In genomic region chr8:84773833-84774232, GRCm38 (mm10) we compare ENCODE assay signal across 8 mouse cellular contexts. TPM values are rescaled to one million over a fixed set of nuclear protein-coding genes. Genes with fewer than 3 reads are reported as not detected.
DNase-seq lines count a peak whose midpoint lies in the region; ATAC-seq lines count a peak whose summit lies in the region.

No protein-coding gene starts in this region.

- peaks cover 26% of the 10 kb centered on the region for H3K36me3 ChIP-seq in embryonic facial prominence, embryonic 14.5 days (ENCODE audit: control insufficient read depth, insufficient read depth, low read length)
- H3K36me3 ChIP-seq in heart, embryonic 10.5 days: no peaks in the 10 kb centered on the region
- no peaks in the 10 kb centered on the region for H3K36me3 ChIP-seq in kidney, embryonic 14.5 days (ENCODE audit: control insufficient read depth, insufficient read depth, low read length)
- no peaks in the 10 kb centered on the region for H3K36me3 ChIP-seq in neural tube, embryonic 11.5 days (ENCODE audit: control insufficient read depth, insufficient read depth, low read length)

- WGBS in embryonic facial prominence, embryonic 14.5 days: under 1% methylated on average over 17 of the region's 19 CpGs
- WGBS in heart, embryonic 10.5 days: under 1% methylated on average over 19 of the region's 19 CpGs
- WGBS in kidney, embryonic 14.5 days: under 1% methylated on average over 16 of the region's 19 CpGs
- WGBS in neural tube, embryonic 11.5 days: under 1% methylated on average over 12 of the region's 19 CpGs

- peak; percentile 56 for DNase-seq in urinary bladder, postnatal 10 days (ENCODE audit: low spot score)
- DNase-seq in urinary bladder, adult 2 months (ENCODE audit: low spot score): no peak
- DNase-seq in embryonic facial prominence, embryonic 14.5 days (ENCODE audit: low spot score): peak; percentile 96
- no peak for DNase-seq in heart, embryonic 10.5 days (ENCODE audit: low spot score)
- peak; percentile 47 for DNase-seq in liver
- peak; percentile 64 for DNase-seq in neural tube, embryonic 11.5 days (ENCODE audit: low spot score)
- peak; percentile 19 for DNase-seq in yolk sac, embryonic 10.5 days (ENCODE audit: low spot score)

- peak overlapping the region; percentile 34 for H3K4me3 ChIP-seq in embryonic facial prominence, embryonic 14.5 days (ENCODE audit: low read depth, low read length)
- H3K4me3 ChIP-seq in heart, embryonic 10.5 days: peak overlapping the region; percentile 49
- H3K4me3 ChIP-seq in kidney, embryonic 14.5 days (ENCODE audit: low read length): peak overlapping the region; percentile 28
- H3K4me3 ChIP-seq in neural tube, embryonic 11.5 days (ENCODE audit: low read depth, low read length): no peak overlapping the region

- H3K4me2 ChIP-seq in embryonic facial prominence, embryonic 14.5 days (ENCODE audit: low read depth, low read length): peak overlapping the region; percentile 60
- peak overlapping the region; percentile 42 for H3K4me2 ChIP-seq in kidney, embryonic 14.5 days (replicated peaks; ENCODE audit: low read depth, low read length)
- H3K4me2 ChIP-seq in neural tube, embryonic 11.5 days (ENCODE audit: low read depth): no peak overlapping the region

- H3K27ac ChIP-seq in embryonic facial prominence, embryonic 14.5 days (replicated peaks; ENCODE audit: low read depth, low read length): peak overlapping the region; percentile 93
- no peak overlapping the region for H3K27ac ChIP-seq in heart, embryonic 10.5 days
- H3K27ac ChIP-seq in kidney, embryonic 14.5 days (ENCODE audit: low read depth, low read length): no peak overlapping the region
- H3K27ac ChIP-seq in neural tube, embryonic 11.5 days (ENCODE audit: low read depth, low read length): no peak overlapping the region

- peaks cover 59% of the 10 kb centered on the region for H3K4me1 ChIP-seq in embryonic facial prominence, embryonic 14.5 days (ENCODE audit: control insufficient read depth, insufficient read depth, low read length)
- H3K4me1 ChIP-seq in heart, embryonic 10.5 days: peaks cover 32% of the 10 kb centered on the region
- H3K4me1 ChIP-seq in kidney, embryonic 14.5 days (ENCODE audit: control insufficient read depth, insufficient read depth, low read length): peaks cover 20% of the 10 kb centered on the region; the same call in 1 of the 2 replicates
- H3K4me1 ChIP-seq in neural tube, embryonic 11.5 days (ENCODE audit: control insufficient read depth, insufficient read depth, low read length): no peaks in the 10 kb centered on the region; the same call in 1 of the 2 replicates

- no peaks in the 10 kb centered on the region for H3K9me3 ChIP-seq in embryonic facial prominence, embryonic 14.5 days (ENCODE audit: control insufficient read depth, low read length)
- H3K9me3 ChIP-seq in heart, embryonic 10.5 days: no peaks in the 10 kb centered on the region
- H3K9me3 ChIP-seq in kidney, embryonic 14.5 days (ENCODE audit: control insufficient read depth, low read length): no peaks in the 10 kb centered on the region
- no peaks in the 10 kb centered on the region for H3K9me3 ChIP-seq in neural tube, embryonic 11.5 days (ENCODE audit: control insufficient read depth, low read length)

- H3K27me3 ChIP-seq in embryonic facial prominence, embryonic 14.5 days (replicated peaks; ENCODE audit: control insufficient read depth, insufficient read depth, low read length): peaks cover 43% of the 10 kb centered on the region
- peaks cover 100% of the 10 kb centered on the region for H3K27me3 ChIP-seq in heart, embryonic 10.5 days (ENCODE audit: insufficient read depth, poor library complexity, severe bottlenecking)
- H3K27me3 ChIP-seq in kidney, embryonic 14.5 days (ENCODE audit: control insufficient read depth, insufficient read depth, low read length): peaks cover 94% of the 10 kb centered on the region
- peaks cover 99% of the 10 kb centered on the region for H3K27me3 ChIP-seq in neural tube, embryonic 11.5 days (ENCODE audit: control insufficient read depth, insufficient read depth, low read length)

- ATAC-seq in embryonic facial prominence, embryonic 14.5 days (ENCODE audit: low read depth): peak; percentile 84
- peak; percentile 77 for ATAC-seq in kidney, embryonic 14.5 days (ENCODE audit: low FRiP score, low TSS enrichment)
- peak; percentile 35; the same call in 1 of the 2 replicates for ATAC-seq in neural tube, embryonic 11.5 days (ENCODE audit: insufficient read depth, low FRiP score, low TSS enrichment)

- H3K9ac ChIP-seq in embryonic facial prominence, embryonic 14.5 days (ENCODE audit: low read depth, low read length): peak overlapping the region; percentile 56
- H3K9ac ChIP-seq in kidney, embryonic 14.5 days (ENCODE audit: low read depth, low read length): peak overlapping the region; percentile 12; the same call in 1 of the 2 replicates
- H3K9ac ChIP-seq in neural tube, embryonic 11.5 days (ENCODE audit: low read length): no peak overlapping the region

RNA-seq across cellular contexts. Expression of gene Nfix, which starts 26.3 kb away (rescaled TPM):
- 21.7 and 77.0 TPM in 2 replicates for polyA plus RNA-seq in urinary bladder, adult 2 months (2012; rRNA removed)
- 64.0 and 67.4 TPM in 2 replicates for polyA plus RNA-seq in embryonic facial prominence, embryonic 14.5 days (2014; fragmentation: Nextera tagmentation; extraction: Ambion mirVana)
- polyA plus RNA-seq in heart, embryonic 10.5 days (2016; fragmentation: Nextera tagmentation; extraction: Ambion mirVana): 0.87 and 2.1 TPM in 2 replicates
- 9.4 and 10.9 TPM in 2 replicates for polyA plus RNA-seq in kidney, embryonic 14.5 days (2014; fragmentation: Nextera tagmentation; extraction: Ambion mirVana)
- polyA plus RNA-seq in neural tube, embryonic 11.5 days (2014; fragmentation: Nextera tagmentation; extraction: Ambion mirVana): 3.1 and 3.7 TPM in 2 replicates

RNA-seq across cellular contexts. Expression of gene Dand5, which starts 48.8 kb away (rescaled TPM):
- 4.7 and 4.8 TPM in 2 replicates for polyA plus RNA-seq in urinary bladder, adult 2 months (2012; rRNA removed)
- polyA plus RNA-seq in embryonic facial prominence, embryonic 14.5 days (2014; fragmentation: Nextera tagmentation; extraction: Ambion mirVana): 5.8 and 6.8 TPM in 2 replicates
- polyA plus RNA-seq in heart, embryonic 10.5 days (2016; fragmentation: Nextera tagmentation; extraction: Ambion mirVana): 5.3 TPM in 2 replicates
- 5.9 and 6.0 TPM in 2 replicates for polyA plus RNA-seq in kidney, embryonic 14.5 days (2014; fragmentation: Nextera tagmentation; extraction: Ambion mirVana)
- polyA plus RNA-seq in neural tube, embryonic 11.5 days (2014; fragmentation: Nextera tagmentation; extraction: Ambion mirVana): 4.7 and 7.3 TPM in 2 replicates

RNA-seq across cellular contexts. Expression of gene G430095P16Rik, which starts 51.0 kb away (rescaled TPM):
- 1.0 and 1.2 TPM in 2 replicates for polyA plus RNA-seq in urinary bladder, adult 2 months (2012; rRNA removed)
- 2.0 and 2.7 TPM in 2 replicates for polyA plus RNA-seq in embryonic facial prominence, embryonic 14.5 days (2014; fragmentation: Nextera tagmentation; extraction: Ambion mirVana)
- 2.1 and 3.2 TPM in 2 replicates for polyA plus RNA-seq in heart, embryonic 10.5 days (2016; fragmentation: Nextera tagmentation; extraction: Ambion mirVana)
- 1.7 and 2.8 TPM in 2 replicates for polyA plus RNA-seq in kidney, embryonic 14.5 days (2014; fragmentation: Nextera tagmentation; extraction: Ambion mirVana)
- 0.84 and 1.8 TPM in 2 replicates for polyA plus RNA-seq in neural tube, embryonic 11.5 days (2014; fragmentation: Nextera tagmentation; extraction: Ambion mirVana)

RNA-seq across cellular contexts. Expression of gene Gadd45gip1, which starts 57.5 kb away (rescaled TPM):
- 22.0 and 22.2 TPM in 2 replicates for polyA plus RNA-seq in urinary bladder, adult 2 months (2012; rRNA removed)
- polyA plus RNA-seq in embryonic facial prominence, embryonic 14.5 days (2014; fragmentation: Nextera tagmentation; extraction: Ambion mirVana): 41.3 and 41.5 TPM in 2 replicates
- 57.3 and 60.5 TPM in 2 replicates for polyA plus RNA-seq in heart, embryonic 10.5 days (2016; fragmentation: Nextera tagmentation; extraction: Ambion mirVana)
- polyA plus RNA-seq in kidney, embryonic 14.5 days (2014; fragmentation: Nextera tagmentation; extraction: Ambion mirVana): 49.2 and 54.2 TPM in 2 replicates
- polyA plus RNA-seq in neural tube, embryonic 11.5 days (2014; fragmentation: Nextera tagmentation; extraction: Ambion mirVana): 38.6 and 38.7 TPM in 2 replicates

Comparison
In these comparisons a context has a peak if more than half of its experiments do, and no peak if none do; other contexts are left out.
1. DNase-seq: peak in urinary bladder, postnatal 10 days (single experiment), embryonic facial prominence, embryonic 14.5 days (single experiment), liver (single experiment), neural tube, embryonic 11.5 days (single experiment) and yolk sac, embryonic 10.5 days (single experiment); none in urinary bladder, adult 2 months (single experiment) and heart, embryonic 10.5 days (single experiment).
2. Peak in every context shown above with its lines, with median percentiles within 50 percentile points of each other: ATAC-seq.